Mouse (Mus musculus): ENCODE data around the gene Mettl4. TPM values are rescaled to one million over a fixed set of nuclear protein-coding genes. Genes with fewer than 3 reads are reported as not detected.

Mettl4 gene
- total RNA-seq (2015) (14.5 and 15.6 TPM in 2 replicates), total RNA-seq (2017) (14.4 and 15.2 TPM in 2 replicates)

GRCm38 (mm10) chr17:94749466-94750135 is at the start of gene Mettl4:
Mettl4 (minus strand) TSS chr17:94750019.
- ATAC-seq (ENCODE audit: poor library complexity, severe bottlenecking), result peak; percentile 93

- no peak for ATAC-seq (ENCODE audit: poor library complexity, severe bottlenecking)
Measured at GRCm38 (mm10) chr17:94778871-94779482, 29.2 kb upstream of the Mettl4 start.

DNA sequence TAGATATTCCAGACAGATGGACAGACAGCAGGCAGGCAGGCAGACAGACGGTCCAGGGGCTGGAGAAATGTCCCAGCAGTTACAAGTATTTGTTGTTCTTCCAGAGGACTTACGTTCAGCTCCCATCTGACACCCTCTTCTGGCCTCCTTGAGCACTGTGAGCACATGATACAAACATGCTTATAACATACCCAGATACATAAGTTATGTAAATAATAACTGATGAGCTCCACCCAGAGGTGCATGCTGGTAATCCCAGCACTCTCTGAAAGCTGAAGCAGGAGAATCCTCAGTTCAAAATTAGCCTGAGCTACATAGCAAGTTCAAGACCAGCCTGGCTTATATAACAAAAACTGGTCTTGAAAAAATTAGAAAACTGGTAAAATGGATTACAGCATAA is 18.7 kb upstream of the Mettl4 start:
- no peak for ATAC-seq (ENCODE audit: poor library complexity, severe bottlenecking)

GRCm38 (mm10) chr17:94764711-94765110 is 14.9 kb upstream of the Mettl4 start:
- no peak for ATAC-seq (ENCODE audit: poor library complexity, severe bottlenecking)

- ATAC-seq (ENCODE audit: poor library complexity, severe bottlenecking), result no peak
Measured at GRCm38 (mm10) chr17:94764011-94764410, 14.2 kb upstream of the Mettl4 start.

- peak; percentile 18; the same call in 1 of the 2 replicates for ATAC-seq (ENCODE audit: poor library complexity, severe bottlenecking)
Measured at GRCm38 (mm10) chr17:94762405-94762804, 12.6 kb upstream of the Mettl4 start.

DNA sequence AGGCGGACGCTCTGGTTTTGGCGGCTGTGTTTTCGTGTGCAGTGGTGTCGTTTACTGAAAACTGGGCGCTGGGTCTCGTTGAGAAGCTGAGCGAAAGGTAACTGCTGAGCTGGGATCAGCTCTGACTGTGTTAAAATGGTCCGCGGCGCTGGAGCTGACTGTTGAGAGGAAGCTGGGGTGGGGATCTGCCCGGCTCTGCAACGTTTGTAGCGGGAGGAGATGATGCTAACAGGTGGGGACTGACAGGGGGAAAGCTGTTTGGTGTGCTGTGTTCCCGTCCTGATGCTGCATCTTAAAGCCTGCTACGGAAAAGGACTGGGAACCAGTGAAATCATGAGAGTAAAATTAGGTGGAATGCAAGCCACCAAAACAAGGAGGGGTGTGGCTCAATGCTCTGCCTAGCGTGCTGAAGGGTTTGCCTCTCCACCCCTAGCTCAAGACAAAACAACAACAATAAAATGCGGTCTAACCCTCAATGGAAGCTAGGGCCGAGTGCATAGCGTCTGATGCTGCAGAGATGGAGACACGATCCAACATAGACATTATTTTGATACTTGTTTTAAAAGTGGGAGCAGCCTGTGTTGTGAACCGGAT is 414 bp upstream of the Mettl4 start:
- peak; percentile 23 for ATAC-seq (ENCODE audit: poor library complexity, severe bottlenecking)

- no peak for ATAC-seq (ENCODE audit: poor library complexity, severe bottlenecking)
Measured at GRCm38 (mm10) chr17:94738173-94738572, 11.6 kb downstream of the Mettl4 start.

GRCm38 (mm10) chr17:94735885-94736284 is 13.9 kb downstream of the Mettl4 start:
- peak; percentile 25 for ATAC-seq (ENCODE audit: poor library complexity, severe bottlenecking)

DNA sequence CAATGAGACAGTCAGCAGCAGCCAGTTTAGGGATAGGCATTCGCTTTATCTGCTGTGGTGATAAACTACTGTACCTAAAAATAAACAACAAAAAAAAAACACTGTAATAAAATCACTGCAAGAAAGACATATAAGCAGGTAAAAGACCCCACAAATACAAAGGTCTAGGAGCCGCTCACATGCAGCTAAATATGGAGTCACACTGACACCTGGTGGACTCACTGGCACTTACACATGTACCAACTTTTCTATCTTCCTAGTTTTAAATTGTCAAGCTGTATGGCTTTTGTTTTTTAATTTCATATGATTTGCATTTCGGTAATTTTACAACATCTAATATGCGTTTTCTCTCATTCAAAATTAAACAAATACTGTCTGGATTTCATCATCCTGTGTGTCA is 14.4 kb downstream of the Mettl4 start:
- ATAC-seq (ENCODE audit: poor library complexity, severe bottlenecking), result peak; percentile 54

DNA sequence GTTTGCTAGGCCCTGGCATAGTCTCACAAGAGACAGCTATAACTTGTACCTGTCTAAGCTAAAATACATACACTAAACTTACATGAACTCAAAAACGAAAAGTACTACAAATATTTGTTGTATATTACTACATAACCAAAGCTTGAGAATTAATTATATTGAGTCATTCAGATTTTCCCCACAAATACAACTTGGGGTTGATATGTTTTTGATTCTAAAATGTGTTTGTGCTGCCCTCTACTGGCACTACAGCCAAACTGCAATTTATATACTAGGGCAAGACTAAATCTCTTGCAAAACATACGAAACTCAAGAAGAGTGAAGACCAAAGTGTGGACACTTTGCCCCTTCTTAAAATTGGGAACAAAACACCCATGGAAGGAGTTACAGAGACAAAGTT is 19.4 kb downstream of the Mettl4 start:
- ATAC-seq (ENCODE audit: poor library complexity, severe bottlenecking), result peak; percentile 83

GRCm38 (mm10) chr17:94726750-94727149 is 23.1 kb downstream of the Mettl4 start:
- no peak for ATAC-seq (ENCODE audit: poor library complexity, severe bottlenecking)

DNA sequence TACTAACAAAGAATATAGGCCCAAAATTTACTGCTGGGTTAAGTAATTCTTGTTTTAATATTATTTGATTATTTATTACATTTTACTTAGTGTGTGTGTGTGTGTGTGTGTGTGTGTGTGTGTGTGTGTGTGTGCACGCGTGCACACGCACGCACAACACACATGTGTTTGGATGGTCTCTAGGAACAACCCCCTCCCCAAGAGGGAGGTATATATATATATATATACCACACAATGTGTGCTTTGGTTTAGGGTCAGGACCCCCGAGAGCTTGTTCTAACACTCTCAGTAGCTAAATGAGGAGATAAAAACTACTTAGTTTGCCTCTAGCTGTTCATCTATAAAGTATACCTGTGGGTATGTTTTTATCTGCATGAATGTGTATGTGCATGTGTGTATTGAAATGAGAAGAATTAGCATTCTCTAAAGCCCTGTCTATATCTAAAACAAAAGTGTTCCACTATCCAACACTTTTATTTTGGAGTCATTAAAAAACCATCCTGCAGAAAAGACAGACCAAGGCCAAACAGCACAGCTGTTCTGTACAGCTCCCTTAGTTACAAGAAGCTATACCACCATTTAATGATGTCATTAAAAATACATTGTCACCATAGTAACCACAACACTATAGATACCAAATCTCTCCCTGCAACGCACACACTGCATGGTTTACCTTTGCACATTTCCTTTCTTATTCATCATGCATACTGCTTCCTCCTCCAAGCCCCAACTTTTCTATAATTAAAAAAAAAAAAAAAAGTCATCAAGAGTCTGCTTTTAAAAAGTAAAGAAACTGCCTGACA is 76.1 kb downstream of the Mettl4 start:
- no peak for ATAC-seq (ENCODE audit: poor library complexity, severe bottlenecking)

Measured in megakaryocyte, adult 5-6 weeks (primary cell).